Mouse (Mus musculus) heart, postnatal 0 days (tissue): ENCODE results near the gene Mcrs1.

ENCODE experiments used
- CTCF ChIP-seq: IDR thresholded peaks from 2 replicates; pipeline ENCODE4 v1.5.1; 2016; ENCODE audit warnings: antibody characterized with exemption, control low read depth, low read depth
- EP300 ChIP-seq: IDR thresholded peaks from 2 replicates; pipeline ENCODE4 v1.6.1; 2016; ENCODE audit warnings: antibody characterized with exemption, low read depth

GRCm38 (mm10) chr15:99226090-99226489 lies 25.7 kb downstream of the Mcrs1 start:
- TF ChIP-seq CTCF (no peak), EP300 (no peak)
